Mouse (Mus musculus) adrenal gland (tissue): ENCODE results near the gene Taf12.

Source experiments
- intact Hi-C: fragments of 180-260 bp; cut with DNase I; formaldehyde crosslinking; loops from one replicate; pipeline ENCODE4 v1.15.1; 2025
- long read RNA-seq, 2 experiments: library from polyadenylated mRNA; unstranded; transcript quantifications; one replicate each; pipeline ENCODE4 v2.0.0; 2020; ENCODE audit warnings: borderline replicate concordance in 1 of 2; ENCODE audit not compliant: insufficient replicate concordance in 1 of 2

The Taf12 gene
- long read RNA-seq, experiment 1, transcript Taf12-201 (6 exons, 3,787 nt), result major isoform, 53 of 57 reads
- long read RNA-seq, experiment 1, partial matches to known transcripts, result 1 of 57 reads
- long read RNA-seq, experiment 1, other reads (novel, unspliced or antisense), result 3 of 57 reads
- long read RNA-seq, experiment 2, transcript Taf12-201 (6 exons, 3,787 nt), result major isoform, 80 of 89 reads
- long read RNA-seq, experiment 2, partial matches to known transcripts, result 3 of 89 reads
- long read RNA-seq, experiment 2, other reads (novel, unspliced or antisense), result 6 of 89 reads

- intact Hi-C loops, result loop anchor here (5.0 kb wide), 1 partner anchor 62 kb away; the partner anchor contains the start of gene Ythdf2
Observed at GRCm38 (mm10) chr4:132274156-132274862, at the start of gene Taf12. Taf12 (plus strand) TSS chr4:132274375.

- intact Hi-C loops, result no loop called here
Observed at GRCm38 (mm10) chr4:132230422-132230821, 43.8 kb upstream of the Taf12 start.

- intact Hi-C loops, result no loop called here
Observed at GRCm38 (mm10) chr4:132234710-132235109, 39.5 kb upstream of the Taf12 start.

- intact Hi-C loops, result no loop called here
Observed at GRCm38 (mm10) chr4:132238356-132238755, 35.8 kb upstream of the Taf12 start.

- intact Hi-C loops, result no loop called here
Observed at GRCm38 (mm10) chr4:132240367-132240766, 33.8 kb upstream of the Taf12 start.

- intact Hi-C loops, result no loop called here
Observed at GRCm38 (mm10) chr4:132241208-132241607, 33.0 kb upstream of the Taf12 start.

GRCm38 (mm10) chr4:132245643-132246042 lies 28.5 kb upstream of the Taf12 start:
- intact Hi-C loops, result no loop called here

- intact Hi-C loops, result no loop called here
Observed at GRCm38 (mm10) chr4:132247451-132247997, 26.7 kb upstream of the Taf12 start.

GRCm38 (mm10) chr4:132251596-132251995 lies 22.6 kb upstream of the Taf12 start:
- intact Hi-C loops, result loop anchor here (5.0 kb wide), 1 partner anchor 34 kb away; no protein-coding TSS in a partner anchor

- intact Hi-C loops, result loop anchor here (5.0 kb wide), 1 partner anchor 36 kb away; no protein-coding TSS in a partner anchor
Observed at GRCm38 (mm10) chr4:132253128-132253527, 21.0 kb upstream of the Taf12 start.

GRCm38 (mm10) chr4:132253622-132254021 lies 20.6 kb upstream of the Taf12 start:
- intact Hi-C loops, result loop anchor here (5.0 kb wide), 1 partner anchor 36 kb away; no protein-coding TSS in a partner anchor

GRCm38 (mm10) chr4:132254986-132255385 lies 19.2 kb upstream of the Taf12 start:
- intact Hi-C loops, result loop anchor here (5.0 kb wide), 1 partner anchor 38 kb away; no protein-coding TSS in a partner anchor

- intact Hi-C loops, result no loop called here
Observed at GRCm38 (mm10) chr4:132256384-132256783, 17.8 kb upstream of the Taf12 start.

GRCm38 (mm10) chr4:132259248-132259647 lies 14.9 kb upstream of the Taf12 start:
- intact Hi-C loops, result no loop called here

- intact Hi-C loops, result no loop called here
Observed at GRCm38 (mm10) chr4:132260404-132261379, 13.5 kb upstream of the Taf12 start.

GRCm38 (mm10) chr4:132261514-132262357 lies 12.4 kb upstream of the Taf12 start, which contains the start of gene Gmeb1:
Gmeb1 (minus strand) TSS chr4:132261602.
- intact Hi-C loops, result no loop called here

- intact Hi-C loops, result no loop called here
Observed at GRCm38 (mm10) chr4:132262358-132262616, 11.9 kb upstream of the Taf12 start.

GRCm38 (mm10) chr4:132263313-132263712 lies 10.9 kb upstream of the Taf12 start:
- intact Hi-C loops, result no loop called here

GRCm38 (mm10) chr4:132266835-132267349 lies 7.3 kb upstream of the Taf12 start:
- intact Hi-C loops, result no loop called here
